Mouse (Mus musculus): ENCODE measurements at regions not wholly inside any gene's neighbourhood (a gene's known extent, or its start where the extent isn't known, plus 50 kb on each side); places are given as distances from the start of the nearest gene placed in this dataset.

DNA sequence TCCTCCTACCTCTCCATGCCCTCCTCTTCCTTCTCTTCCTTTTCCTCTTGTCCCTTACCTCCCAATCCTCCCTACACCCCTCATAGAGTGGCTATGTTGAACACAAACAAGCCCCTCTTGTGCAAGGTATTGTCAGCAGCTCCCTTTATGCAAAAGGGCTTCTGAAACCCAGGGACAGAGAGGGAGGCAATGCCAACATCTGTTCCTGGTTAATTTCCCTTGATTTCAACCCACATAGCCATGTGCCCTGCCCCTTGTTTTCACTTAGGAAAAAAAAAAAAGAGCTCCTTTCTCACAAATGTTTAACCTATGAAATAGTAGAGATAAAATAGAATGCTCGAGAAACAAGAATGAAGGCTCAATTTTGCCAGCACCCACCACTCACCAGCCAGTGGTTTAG, 333.5 kb downstream of the Bckdhb start:
- Histone ChIP-seq H3K27me3 (replicated peaks) (no peaks in the 10 kb centered on the region), H3K9me3 (no peaks in the 10 kb centered on the region), H3K27ac (no peak overlapping the region), H3K4me3 (replicated peaks) (no peak overlapping the region), H3K9ac (no peak overlapping the region), H3K4me1 (no peaks in the 10 kb centered on the region), H3K36me3 (no peaks in the 10 kb centered on the region), H3K4me2 (no peak overlapping the region)
- 70% methylated on average over 1 of the region's 1 CpGs for WGBS
- ATAC-seq (ENCODE audit: insufficient read depth, low FRiP score, low read depth), result no peak

GRCm38 (mm10) chr9:84259751-84260150, 334.8 kb downstream of the Bckdhb start:
- H3K4me2 ChIP-seq, result no peak overlapping the region
- no peak for ATAC-seq (ENCODE audit: insufficient read depth, low FRiP score, low read depth)
- no peak overlapping the region for H3K27ac ChIP-seq
- no peak overlapping the region for H3K4me3 ChIP-seq (replicated peaks)
- no peak overlapping the region for H3K9ac ChIP-seq
- no peaks in the 10 kb centered on the region for H3K9me3 ChIP-seq
- H3K27me3 ChIP-seq (replicated peaks), result no peaks in the 10 kb centered on the region
- no peaks in the 10 kb centered on the region for H3K36me3 ChIP-seq
- no peaks in the 10 kb centered on the region for H3K4me1 ChIP-seq

- ATAC-seq (ENCODE audit: insufficient read depth, low FRiP score, low read depth), result peak; percentile 53; the same call in 1 of the 2 replicates
Measured at GRCm38 (mm10) chr9:84262151-84262550, 337.2 kb downstream of the Bckdhb start.

GRCm38 (mm10) chr9:84266974-84267373, 342.0 kb downstream of the Bckdhb start:
- H3K27ac ChIP-seq, result no peak overlapping the region
- H3K4me3 ChIP-seq (replicated peaks), result no peak overlapping the region
- no peak overlapping the region for H3K9ac ChIP-seq
- H3K4me1 ChIP-seq, result no peaks in the 10 kb centered on the region
- H3K9me3 ChIP-seq, result no peaks in the 10 kb centered on the region
- no peaks in the 10 kb centered on the region for H3K36me3 ChIP-seq
- H3K27me3 ChIP-seq (replicated peaks), result no peaks in the 10 kb centered on the region
- H3K4me2 ChIP-seq, result no peak overlapping the region
- 50% methylated on average over 7 of the region's 7 CpGs for WGBS
- ATAC-seq (ENCODE audit: insufficient read depth, low FRiP score, low read depth), result no peak

More at GRCm38 (mm10) chr9:84262151-84262550, 337.2 kb downstream of the Bckdhb start:
- H3K27me3 ChIP-seq (replicated peaks), result no peaks in the 10 kb centered on the region
- no peak overlapping the region for H3K4me2 ChIP-seq
- no peaks in the 10 kb centered on the region for H3K36me3 ChIP-seq
- no peak overlapping the region for H3K27ac ChIP-seq
- H3K4me3 ChIP-seq (replicated peaks), result no peak overlapping the region
- H3K9ac ChIP-seq, result no peak overlapping the region
- H3K4me1 ChIP-seq, result no peaks in the 10 kb centered on the region
- WGBS, result 28% methylated on average over 5 of the region's 5 CpGs
- H3K9me3 ChIP-seq, result no peaks in the 10 kb centered on the region

- H3K27me3 ChIP-seq (replicated peaks), result no peaks in the 10 kb centered on the region
- H3K9me3 ChIP-seq, result no peaks in the 10 kb centered on the region
- no peak overlapping the region for H3K4me2 ChIP-seq
- 40% methylated on average over 3 of the region's 3 CpGs for WGBS
- H3K9ac ChIP-seq, result no peak overlapping the region
- ATAC-seq (ENCODE audit: insufficient read depth, low FRiP score, low read depth), result no peak
- H3K4me3 ChIP-seq (replicated peaks), result no peak overlapping the region
- no peaks in the 10 kb centered on the region for H3K36me3 ChIP-seq
- no peaks in the 10 kb centered on the region for H3K4me1 ChIP-seq
- no peak overlapping the region for H3K27ac ChIP-seq
Measured at GRCm38 (mm10) chr9:84274608-84275007, 349.7 kb downstream of the Bckdhb start.

DNA sequence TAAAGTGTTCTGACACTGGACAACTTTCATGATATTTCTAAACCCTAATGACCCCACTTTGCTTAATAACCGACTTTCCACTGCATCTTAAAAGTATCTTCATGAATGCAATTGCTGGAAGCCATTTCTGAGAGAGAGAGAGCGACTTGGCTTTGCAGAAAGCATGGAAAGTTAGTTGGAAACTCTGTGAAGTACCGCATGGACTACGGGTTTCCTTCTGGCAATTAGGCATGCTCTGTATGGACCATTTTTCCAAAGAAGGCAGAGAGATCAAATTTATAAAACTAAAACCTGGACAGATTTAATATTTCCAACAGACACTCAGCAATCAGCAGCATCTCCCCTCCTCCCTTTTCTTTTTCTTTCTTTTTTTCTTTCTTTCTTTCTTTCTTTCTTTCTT, 353.4 kb downstream of the Bckdhb start:
- H3K9ac ChIP-seq, result no peak overlapping the region
- H3K27ac ChIP-seq, result no peak overlapping the region
- no peaks in the 10 kb centered on the region for H3K9me3 ChIP-seq
- H3K4me1 ChIP-seq, result no peaks in the 10 kb centered on the region
- 85% methylated on average over 4 of the region's 4 CpGs for WGBS
- no peak overlapping the region for H3K4me3 ChIP-seq (replicated peaks)
- H3K36me3 ChIP-seq, result no peaks in the 10 kb centered on the region
- no peak for ATAC-seq (ENCODE audit: insufficient read depth, low FRiP score, low read depth)
- no peaks in the 10 kb centered on the region for H3K27me3 ChIP-seq (replicated peaks)
- H3K4me2 ChIP-seq, result no peak overlapping the region

DNA sequence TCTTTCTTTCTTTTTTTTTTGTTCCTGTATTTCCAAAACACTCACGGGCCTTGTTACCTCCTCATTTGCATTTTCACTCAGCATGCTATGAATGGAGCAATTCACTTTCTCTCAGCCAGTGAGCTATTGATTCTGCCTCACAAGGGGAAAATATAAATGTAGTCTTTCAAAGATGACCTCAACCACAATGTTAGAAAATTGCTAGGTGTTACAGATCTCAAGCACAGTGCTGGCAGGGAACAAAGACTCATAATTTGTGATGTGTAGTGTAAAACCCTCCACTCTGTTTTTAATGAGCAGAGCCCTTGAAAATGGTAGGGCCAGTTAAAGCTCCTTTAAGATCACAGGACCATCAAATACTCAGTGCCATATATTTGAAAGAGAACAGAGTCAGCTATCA, 353.8 kb downstream of the Bckdhb start:
- no peak overlapping the region for H3K4me2 ChIP-seq
- ATAC-seq (ENCODE audit: insufficient read depth, low FRiP score, low read depth), result no peak
- WGBS, result 55% methylated on average over 1 of the region's 1 CpGs
- H3K9me3 ChIP-seq, result no peaks in the 10 kb centered on the region
- H3K27me3 ChIP-seq (replicated peaks), result no peaks in the 10 kb centered on the region
- H3K27ac ChIP-seq, result no peak overlapping the region
- no peaks in the 10 kb centered on the region for H3K4me1 ChIP-seq
- H3K36me3 ChIP-seq, result no peaks in the 10 kb centered on the region
- no peak overlapping the region for H3K4me3 ChIP-seq (replicated peaks)
- no peak overlapping the region for H3K9ac ChIP-seq

DNA sequence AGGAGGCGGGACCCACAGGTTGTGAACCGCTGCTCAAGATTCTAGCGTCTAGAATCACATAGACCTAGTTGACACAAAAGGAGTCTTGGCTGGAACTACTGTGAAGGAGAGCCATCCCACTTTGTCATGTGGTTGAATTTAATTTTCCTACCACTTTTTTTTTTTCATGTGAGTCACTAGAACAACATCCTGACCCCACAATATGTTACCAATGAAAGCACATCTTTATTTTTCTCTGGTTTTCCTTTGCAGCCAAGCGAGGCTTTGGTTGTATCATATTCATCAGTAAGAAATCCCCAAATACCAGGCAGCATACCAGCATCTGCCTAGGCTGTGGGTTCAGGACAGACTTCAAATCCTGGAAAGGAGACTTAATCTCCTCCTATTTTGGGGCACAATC, 356.0 kb downstream of the Bckdhb start:
- ATAC-seq (ENCODE audit: insufficient read depth, low FRiP score, low read depth), result no peak
- no peak overlapping the region for H3K27ac ChIP-seq

DNA sequence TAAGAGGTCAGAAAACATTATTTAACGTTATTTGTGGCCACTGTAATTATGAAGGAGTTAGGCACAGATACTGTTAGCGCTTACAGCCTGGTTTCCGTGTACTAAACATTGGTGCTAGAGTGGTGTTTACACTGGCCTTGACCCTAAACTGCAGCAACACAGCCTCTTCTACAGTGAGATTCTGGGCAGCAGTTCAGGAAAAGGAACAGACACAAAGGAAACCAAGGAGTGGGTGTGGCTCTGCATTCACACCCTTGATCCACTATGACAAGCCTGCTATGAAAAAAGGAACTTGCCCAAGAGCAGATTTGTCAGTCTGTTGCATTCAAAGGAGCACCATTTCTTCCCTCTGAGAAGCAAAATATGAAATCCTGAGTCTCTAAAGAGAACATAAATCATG, 356.7 kb downstream of the Bckdhb start:
- H3K27ac ChIP-seq, result no peak overlapping the region
- no peaks in the 10 kb centered on the region for H3K27me3 ChIP-seq (replicated peaks)
- no peak overlapping the region for H3K4me2 ChIP-seq
- ATAC-seq (ENCODE audit: insufficient read depth, low FRiP score, low read depth), result no peak
- 36% methylated on average over 3 of the region's 3 CpGs for WGBS
- no peak overlapping the region for H3K9ac ChIP-seq
- H3K36me3 ChIP-seq, result no peaks in the 10 kb centered on the region
- no peaks in the 10 kb centered on the region for H3K9me3 ChIP-seq
- no peaks in the 10 kb centered on the region for H3K4me1 ChIP-seq
- H3K4me3 ChIP-seq (replicated peaks), result no peak overlapping the region

More for the DNA sequence above, 356.0 kb downstream of the Bckdhb start:
- Histone ChIP-seq H3K9ac (no peak overlapping the region), H3K4me3 (replicated peaks) (no peak overlapping the region), H3K27me3 (replicated peaks) (no peaks in the 10 kb centered on the region), H3K4me2 (no peak overlapping the region), H3K4me1 (no peaks in the 10 kb centered on the region), H3K9me3 (no peaks in the 10 kb centered on the region), H3K36me3 (no peaks in the 10 kb centered on the region)
- WGBS, result 96% methylated on average over 4 of the region's 4 CpGs

DNA sequence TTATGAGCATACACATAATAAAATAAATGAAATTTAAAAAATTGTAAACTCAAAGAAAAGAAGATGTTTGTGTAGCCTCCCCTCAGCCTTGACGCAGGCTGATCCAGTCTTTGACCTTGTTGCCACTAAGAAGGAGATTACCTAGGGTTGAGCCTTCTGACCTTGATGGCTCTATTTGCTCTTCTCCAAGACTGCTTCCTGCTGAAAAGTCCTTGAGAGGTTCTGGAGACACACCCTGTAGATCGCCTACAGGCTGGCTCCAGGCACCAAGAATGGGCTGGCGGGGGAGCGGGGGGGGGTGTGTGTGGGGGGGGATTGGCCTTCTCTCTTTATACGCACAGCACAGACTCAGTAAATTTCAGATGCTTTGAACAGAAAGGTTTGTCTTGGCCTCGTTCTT, 358.4 kb downstream of the Bckdhb start:
- no peaks in the 10 kb centered on the region for H3K27me3 ChIP-seq (replicated peaks)
- H3K4me2 ChIP-seq, result no peak overlapping the region
- no peak for ATAC-seq (ENCODE audit: insufficient read depth, low FRiP score, low read depth)
- 68% methylated on average over 6 of the region's 6 CpGs for WGBS
- no peaks in the 10 kb centered on the region for H3K36me3 ChIP-seq
- no peaks in the 10 kb centered on the region for H3K9me3 ChIP-seq
- H3K4me1 ChIP-seq, result no peaks in the 10 kb centered on the region
- no peak overlapping the region for H3K4me3 ChIP-seq (replicated peaks)
- H3K9ac ChIP-seq, result no peak overlapping the region
- H3K27ac ChIP-seq, result no peak overlapping the region

- no peak overlapping the region for H3K4me3 ChIP-seq (replicated peaks)
- ATAC-seq (ENCODE audit: insufficient read depth, low FRiP score, low read depth), result no peak
- 30% methylated on average over 4 of the region's 4 CpGs for WGBS
Measured at GRCm38 (mm10) chr9:84285604-84286003, 360.7 kb downstream of the Bckdhb start.

GRCm38 (mm10) chr9:84295891-84296290, 370.9 kb downstream of the Bckdhb start:
- WGBS, result 26% methylated on average over 1 of the region's 1 CpGs

More at GRCm38 (mm10) chr9:84285604-84286003, 360.7 kb downstream of the Bckdhb start:
- no peaks in the 10 kb centered on the region for H3K36me3 ChIP-seq
- no peaks in the 10 kb centered on the region for H3K27me3 ChIP-seq (replicated peaks)
- no peak overlapping the region for H3K4me2 ChIP-seq
- H3K4me1 ChIP-seq, result no peaks in the 10 kb centered on the region
- no peak overlapping the region for H3K27ac ChIP-seq
- no peak overlapping the region for H3K9ac ChIP-seq
- no peaks in the 10 kb centered on the region for H3K9me3 ChIP-seq

DNA sequence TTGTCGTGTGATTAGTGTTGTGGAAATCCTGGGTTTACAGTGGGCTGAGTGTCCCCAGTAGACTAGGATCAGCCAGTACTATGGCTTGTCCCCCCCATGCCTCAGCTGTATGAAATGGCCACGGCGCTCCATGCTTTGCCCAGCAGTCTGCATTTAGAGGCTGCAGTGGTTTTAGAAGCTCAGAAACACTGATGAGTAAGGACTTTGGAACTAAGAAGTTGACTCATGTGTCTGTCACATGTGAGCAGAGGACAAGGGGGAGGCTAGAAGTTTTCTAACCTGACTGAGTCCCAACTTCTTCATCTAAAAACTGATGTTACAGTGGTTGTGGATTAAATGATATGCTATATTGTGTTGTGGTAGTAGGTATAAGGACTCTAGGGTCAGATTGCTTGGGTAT, 371.5 kb downstream of the Bckdhb start:
- H3K36me3 ChIP-seq, result no peaks in the 10 kb centered on the region
- H3K4me2 ChIP-seq, result no peak overlapping the region
- no peak for ATAC-seq (ENCODE audit: insufficient read depth, low FRiP score, low read depth)
- H3K4me1 ChIP-seq, result no peaks in the 10 kb centered on the region
- WGBS, result 93% methylated on average over 3 of the region's 3 CpGs
- H3K9ac ChIP-seq, result no peak overlapping the region
- no peaks in the 10 kb centered on the region for H3K27me3 ChIP-seq (replicated peaks)
- H3K4me3 ChIP-seq (replicated peaks), result no peak overlapping the region
- no peak overlapping the region for H3K27ac ChIP-seq
- no peaks in the 10 kb centered on the region for H3K9me3 ChIP-seq

More at GRCm38 (mm10) chr9:84295891-84296290, 370.9 kb downstream of the Bckdhb start:
- no peak for ATAC-seq (ENCODE audit: insufficient read depth, low FRiP score, low read depth)
- H3K9me3 ChIP-seq, result no peaks in the 10 kb centered on the region
- H3K36me3 ChIP-seq, result no peaks in the 10 kb centered on the region
- no peaks in the 10 kb centered on the region for H3K27me3 ChIP-seq (replicated peaks)
- H3K4me2 ChIP-seq, result no peak overlapping the region
- H3K9ac ChIP-seq, result no peak overlapping the region
- H3K27ac ChIP-seq, result no peak overlapping the region
- H3K4me1 ChIP-seq, result no peaks in the 10 kb centered on the region
- no peak overlapping the region for H3K4me3 ChIP-seq (replicated peaks)
